Mouse (Mus musculus): ENCODE measurements at regions not wholly inside any gene's neighbourhood (a gene's known extent, or its start where the extent isn't known, plus 50 kb on each side); places are given as distances from the start of the nearest gene placed in this dataset.

DNA sequence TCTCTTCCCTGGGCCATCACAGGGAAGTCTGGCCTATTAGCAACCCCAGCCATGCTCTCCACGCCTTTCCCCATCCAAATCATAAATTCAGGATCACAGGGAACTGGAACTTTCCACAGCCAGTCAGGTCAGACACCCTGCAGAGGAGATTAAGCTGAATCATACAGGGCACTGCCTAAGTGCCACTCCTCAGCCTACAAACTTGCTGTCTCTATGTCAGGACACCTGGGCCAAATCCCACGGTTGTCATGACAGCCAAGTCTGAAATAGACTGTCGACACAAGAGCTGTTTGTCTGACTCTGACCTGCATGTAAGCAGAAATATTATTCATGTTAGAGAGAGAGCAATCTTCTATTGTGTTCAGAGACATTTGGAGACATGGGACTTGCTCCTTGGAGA lies 374.0 kb upstream of the Trib2 start:
- no peak for DNase-seq (ENCODE audit: low spot score in 2 of 2)

DNA sequence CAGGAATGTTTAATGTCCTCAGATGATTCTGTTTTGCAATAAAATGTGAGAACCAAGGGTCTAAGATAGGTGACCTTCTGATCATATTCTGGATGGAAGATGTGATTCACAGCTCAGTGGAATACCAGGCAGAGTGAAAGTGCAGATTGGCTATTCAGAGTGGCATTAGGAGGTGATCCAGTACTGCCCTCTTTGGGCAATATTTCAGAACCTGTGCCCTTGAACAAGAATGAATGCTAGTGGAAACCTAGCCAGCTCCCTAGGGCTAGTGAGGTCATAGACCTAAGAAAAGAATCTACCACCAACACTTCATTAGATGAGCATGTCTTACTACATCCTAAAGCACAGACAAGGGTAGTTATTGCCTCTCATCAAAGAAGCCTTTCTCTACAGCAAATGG lies 372.7 kb upstream of the Trib2 start:
- no peak for DNase-seq (ENCODE audit: low spot score in 2 of 2)

DNA sequence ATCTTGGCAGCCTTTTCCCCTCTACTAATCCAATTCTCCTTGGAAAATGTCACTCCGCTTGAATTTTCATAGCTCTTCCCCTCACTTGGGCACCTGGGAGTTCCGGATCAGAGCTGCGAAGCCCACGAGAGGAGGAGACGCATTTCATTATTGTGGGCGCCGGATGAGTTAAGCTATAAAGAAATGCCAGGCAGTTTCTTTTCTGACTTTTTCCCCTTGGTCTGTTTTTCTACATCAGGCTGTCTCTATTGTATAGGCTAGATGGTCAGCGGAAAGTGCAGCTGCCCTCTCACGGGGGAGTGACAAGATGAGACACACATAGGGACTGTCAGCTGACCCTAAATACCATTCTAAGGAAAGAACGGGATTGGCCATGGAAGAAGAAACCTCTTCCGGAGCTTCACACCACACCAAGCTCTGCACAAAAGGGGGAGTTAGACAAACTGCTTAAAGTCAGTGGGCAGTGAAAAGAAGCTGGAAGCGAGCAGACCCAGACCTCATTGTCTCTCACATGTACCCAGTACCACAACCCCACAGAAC lies 369.3 kb upstream of the Trib2 start:
- no peak for DNase-seq (ENCODE audit: low spot score in 2 of 2)

DNA sequence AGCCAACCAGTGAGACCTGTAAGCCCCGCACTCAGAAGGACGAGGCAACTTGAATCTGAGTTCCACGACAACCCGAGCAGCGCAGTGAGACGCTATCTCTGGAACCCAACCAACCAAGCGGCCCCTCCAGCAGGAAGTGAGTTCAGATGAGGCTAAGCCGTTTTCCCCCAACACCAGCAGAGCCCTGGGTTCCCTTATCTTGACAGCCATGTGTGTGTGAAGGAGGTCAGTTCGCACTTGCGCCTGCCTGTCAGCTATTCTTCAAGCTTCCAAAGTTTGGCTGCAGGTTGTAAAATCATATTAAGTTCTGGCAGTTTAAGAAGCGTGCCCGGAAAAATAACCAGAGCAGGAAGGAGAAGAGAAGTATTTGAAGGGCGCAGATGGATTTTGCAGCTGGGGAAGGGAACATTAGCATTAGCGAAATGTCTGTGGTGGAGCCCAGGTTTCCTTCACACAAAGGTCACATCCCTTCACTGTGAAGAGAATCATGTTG lies 368.8 kb upstream of the Trib2 start:
- DNase-seq (ENCODE audit: low spot score in 2 of 2): peak; percentile 5 to 32

DNA sequence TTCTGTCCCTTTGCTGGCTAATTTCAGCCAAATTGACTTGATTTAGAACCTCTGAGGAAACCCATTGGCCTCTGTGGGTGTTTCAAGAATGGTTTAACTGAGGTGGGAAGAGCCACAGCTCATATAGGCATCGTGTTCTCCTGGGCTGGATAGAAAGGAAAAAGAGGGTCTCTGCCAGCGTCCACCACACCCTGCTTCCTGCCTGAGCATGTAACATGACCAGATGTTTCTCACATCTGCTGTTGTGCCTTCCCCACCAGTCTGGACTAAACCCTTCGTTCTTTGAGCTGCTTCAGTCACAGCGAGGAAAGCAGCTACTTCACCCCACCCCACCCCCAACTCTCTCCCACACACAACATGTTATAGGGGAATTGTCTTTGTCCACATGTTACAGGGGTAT lies 366.3 kb upstream of the Trib2 start:
- no peak for DNase-seq (ENCODE audit: low spot score in 2 of 2)

DNA sequence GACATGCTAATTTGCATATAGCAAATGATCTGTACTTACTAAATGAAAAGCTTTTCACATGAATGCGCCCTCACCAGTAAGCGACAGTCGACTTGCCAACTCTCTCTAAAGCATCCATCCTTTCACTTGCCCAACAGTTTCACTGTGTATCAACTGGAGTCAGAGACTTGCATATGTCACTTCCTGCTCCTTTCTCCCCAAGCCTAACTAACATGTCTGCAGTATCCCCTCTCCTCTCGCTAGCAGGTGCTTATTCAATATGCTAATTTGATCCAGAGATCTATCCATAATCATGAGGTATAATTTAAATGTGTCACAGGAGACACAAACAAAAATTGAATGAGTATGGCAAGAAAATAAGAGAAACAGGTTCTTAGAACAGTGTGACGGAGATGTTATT lies 364.9 kb upstream of the Trib2 start:
- no peak for DNase-seq (ENCODE audit: low spot score in 2 of 2)

DNA sequence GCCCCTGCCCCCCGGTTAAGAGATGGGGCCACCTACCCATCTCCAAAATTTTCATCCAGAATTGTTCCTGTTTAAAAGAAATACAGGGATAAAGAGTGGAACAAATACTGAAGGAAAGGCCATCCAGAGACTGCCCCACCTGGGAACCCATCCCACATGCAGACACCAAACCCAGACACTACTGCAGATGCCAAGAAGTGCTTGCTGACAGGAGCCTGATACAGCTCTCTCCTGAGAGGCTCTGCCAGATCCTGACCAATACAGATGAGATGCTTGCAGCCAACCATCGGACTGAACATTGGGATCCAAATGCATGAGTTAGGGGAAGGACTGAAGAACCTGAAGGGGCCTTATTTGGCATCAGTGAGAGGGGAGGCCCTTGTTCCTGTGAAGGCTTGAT lies 363.2 kb upstream of the Trib2 start:
- DNase-seq (ENCODE audit: low spot score in 2 of 2): no peak

DNA sequence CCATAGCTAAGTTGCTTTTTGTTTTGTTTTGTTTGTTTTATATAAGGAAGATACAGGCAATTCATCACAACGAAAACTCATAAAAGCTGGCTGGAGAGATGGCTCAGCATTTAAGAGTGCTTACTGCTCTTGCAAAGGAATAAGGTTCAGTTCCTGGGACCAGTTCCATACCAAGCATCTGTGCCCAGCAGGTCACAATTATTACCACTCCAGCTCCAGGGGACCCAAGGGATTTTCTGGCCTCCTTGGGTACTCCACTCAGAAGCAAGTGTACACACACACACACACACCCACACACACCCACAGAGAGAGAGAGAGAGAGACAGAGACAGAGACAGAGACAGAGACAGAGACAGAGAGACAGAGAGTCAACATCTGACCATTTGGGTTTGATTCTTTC lies 359.6 kb upstream of the Trib2 start:
- no peak for DNase-seq (ENCODE audit: low spot score in 2 of 2)

DNA sequence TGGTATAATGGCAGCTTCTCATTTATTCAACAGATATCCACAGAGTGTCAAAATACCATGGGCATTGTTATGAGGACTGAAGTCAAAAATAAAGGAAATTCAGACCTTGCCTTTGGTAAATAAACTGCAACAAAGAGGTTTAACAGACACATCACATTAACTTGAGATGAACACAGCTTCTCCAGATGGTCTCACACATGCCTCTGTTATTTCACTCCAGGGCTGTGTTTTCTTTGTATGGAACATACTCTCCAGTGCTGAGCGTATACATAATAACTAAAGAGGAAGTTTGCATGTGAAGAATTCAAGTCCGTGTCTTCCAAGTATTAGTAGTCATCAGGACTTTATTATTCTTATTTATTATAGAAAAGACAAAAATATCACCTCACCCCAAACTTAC lies 355.5 kb upstream of the Trib2 start:
- DNase-seq (ENCODE audit: low spot score in 2 of 2): no peak

DNA sequence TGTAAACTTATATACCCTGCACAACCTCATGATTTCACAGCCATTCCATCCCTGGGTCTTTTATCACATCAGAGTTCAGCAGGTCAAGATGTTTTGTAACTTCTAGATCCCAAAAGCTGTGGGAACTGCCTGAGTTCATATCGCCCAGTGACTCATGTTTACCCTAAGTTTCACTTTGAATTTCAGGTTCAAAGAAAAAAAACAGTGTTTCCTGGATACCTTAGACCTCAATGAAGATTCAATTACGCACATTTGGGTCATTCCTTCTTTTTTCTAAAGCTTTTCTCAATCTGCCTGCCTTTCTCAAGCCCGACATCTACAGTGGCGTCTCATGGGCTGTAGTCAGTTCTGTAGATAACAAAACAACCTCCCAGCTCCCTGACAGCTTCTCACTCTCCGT lies 354.9 kb upstream of the Trib2 start:
- no peak for DNase-seq (ENCODE audit: low spot score in 2 of 2)

DNA sequence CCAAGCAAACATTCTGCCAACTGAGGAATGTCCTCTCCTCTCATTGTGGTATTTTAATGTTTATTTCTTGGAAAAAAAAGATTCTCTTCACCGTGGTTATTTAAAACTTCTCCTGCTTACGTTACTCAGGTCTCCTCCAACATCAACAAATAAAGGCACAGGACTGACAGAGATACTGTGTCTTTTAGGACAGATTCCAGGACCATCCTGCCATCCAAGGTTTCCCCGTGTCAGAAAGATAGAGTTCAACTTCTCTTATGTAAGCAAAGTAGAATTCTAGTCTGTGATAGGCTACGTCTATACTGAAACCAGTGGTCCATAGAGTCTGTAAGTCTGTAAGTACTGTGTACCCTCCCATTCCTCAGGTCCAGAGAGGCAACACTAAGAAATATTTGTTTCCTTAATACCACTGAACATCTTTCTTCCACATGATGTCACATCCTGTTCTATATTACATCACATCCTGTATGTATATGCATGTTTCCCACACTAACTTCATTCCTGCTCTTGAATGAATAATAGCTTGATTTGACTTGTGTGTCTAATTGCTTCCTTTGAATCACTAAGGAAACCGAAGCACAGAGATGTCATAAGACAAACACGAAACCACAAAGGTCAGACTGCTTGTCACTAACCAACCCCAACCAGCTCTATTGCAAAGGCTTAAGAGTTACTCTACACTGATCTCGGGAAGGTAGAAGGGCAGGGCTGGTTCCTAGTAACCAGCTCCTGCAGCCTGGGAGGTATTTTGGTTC lies 353.2 kb upstream of the Trib2 start:
- peak in 1 of 2 experiments; percentile 2 for DNase-seq (ENCODE audit: low spot score in 2 of 2)

DNA sequence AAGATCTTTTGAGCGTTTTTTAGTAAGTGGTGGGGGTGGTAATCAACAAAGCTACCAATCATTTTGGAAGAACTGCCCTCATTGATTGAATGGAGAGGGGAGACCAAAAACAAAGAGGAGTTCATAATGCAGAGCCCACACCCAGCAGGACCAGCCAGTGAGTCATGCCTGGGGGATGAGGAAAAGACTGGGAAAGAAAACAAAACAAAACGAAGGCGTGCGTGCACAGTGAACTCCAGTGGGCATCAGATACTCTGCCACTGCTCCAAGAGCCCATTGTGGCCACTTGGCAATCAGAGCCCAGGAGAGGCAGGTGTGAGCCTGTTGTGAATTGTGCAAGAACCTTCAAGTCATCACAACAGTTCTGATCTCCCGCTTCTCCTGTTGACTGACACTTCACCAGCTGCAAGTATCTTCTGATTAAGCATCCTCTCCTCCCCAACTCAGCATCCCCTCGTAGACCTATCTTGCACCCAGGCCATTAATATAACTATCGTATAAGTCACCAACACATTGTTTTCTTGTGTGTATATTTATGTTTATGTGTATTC lies 351.1 kb upstream of the Trib2 start:
- DNase-seq (ENCODE audit: low spot score in 2 of 2): no peak

DNA sequence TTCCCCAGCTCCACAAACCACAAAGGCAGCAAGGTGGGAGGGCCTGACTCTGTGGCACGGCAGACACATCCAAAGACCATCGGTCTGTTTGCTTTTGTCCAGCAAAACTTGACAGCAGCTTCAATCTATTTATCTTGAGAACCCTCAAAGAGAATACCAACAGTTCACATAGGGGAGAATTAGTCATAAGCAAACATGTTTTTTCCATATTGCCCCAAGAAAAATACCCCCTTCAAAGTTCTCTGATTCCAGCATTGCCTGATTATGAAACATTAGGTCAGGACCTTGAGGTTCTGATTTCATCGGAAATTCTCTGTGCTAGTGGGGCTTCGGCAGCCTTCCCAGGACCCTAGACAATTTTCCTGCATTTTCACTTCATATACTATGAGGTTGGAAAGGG lies 348.4 kb upstream of the Trib2 start:
- no peak for DNase-seq (ENCODE audit: low spot score in 2 of 2)

DNA sequence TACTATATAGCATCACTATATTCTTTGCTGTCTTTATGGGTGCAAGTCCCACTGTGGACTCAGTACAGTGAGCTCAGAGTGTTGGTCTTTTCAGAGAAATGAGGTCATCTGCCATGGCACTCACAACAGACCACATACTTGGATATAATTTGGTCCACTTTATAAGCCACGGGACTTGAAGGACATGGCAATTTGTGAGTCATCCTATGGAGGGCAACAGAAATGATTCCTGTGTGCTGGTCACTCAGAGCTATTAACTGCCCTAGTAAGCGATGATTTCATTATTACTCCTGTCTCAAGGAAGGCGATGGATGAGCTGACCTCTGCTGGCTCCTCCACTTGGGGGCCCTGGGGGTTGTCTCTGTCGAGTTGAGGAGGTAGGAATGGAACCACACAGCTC lies 345.2 kb upstream of the Trib2 start:
- DNase-seq (ENCODE audit: low spot score in 2 of 2): no peak

DNA sequence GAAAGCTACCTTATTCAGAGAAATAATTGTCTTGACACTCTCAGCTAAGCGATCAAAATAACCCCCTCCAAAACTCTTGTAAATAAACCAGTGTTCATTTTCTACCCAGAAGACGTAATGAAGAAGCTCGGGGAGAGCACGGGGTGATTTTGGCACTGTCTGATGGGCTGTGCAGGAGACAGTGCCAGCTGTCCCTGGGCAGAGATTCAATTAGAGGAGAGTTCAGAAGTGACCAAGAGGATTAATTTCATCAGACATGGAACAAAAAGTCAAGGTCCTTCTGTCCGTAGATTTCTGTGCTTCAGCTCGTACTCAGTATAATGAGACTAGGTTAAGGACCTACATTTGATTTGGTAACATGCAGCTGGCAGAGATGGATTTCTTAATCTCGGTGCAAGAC lies 341.2 kb upstream of the Trib2 start:
- DNase-seq (ENCODE audit: low spot score in 2 of 2): no peak

DNA sequence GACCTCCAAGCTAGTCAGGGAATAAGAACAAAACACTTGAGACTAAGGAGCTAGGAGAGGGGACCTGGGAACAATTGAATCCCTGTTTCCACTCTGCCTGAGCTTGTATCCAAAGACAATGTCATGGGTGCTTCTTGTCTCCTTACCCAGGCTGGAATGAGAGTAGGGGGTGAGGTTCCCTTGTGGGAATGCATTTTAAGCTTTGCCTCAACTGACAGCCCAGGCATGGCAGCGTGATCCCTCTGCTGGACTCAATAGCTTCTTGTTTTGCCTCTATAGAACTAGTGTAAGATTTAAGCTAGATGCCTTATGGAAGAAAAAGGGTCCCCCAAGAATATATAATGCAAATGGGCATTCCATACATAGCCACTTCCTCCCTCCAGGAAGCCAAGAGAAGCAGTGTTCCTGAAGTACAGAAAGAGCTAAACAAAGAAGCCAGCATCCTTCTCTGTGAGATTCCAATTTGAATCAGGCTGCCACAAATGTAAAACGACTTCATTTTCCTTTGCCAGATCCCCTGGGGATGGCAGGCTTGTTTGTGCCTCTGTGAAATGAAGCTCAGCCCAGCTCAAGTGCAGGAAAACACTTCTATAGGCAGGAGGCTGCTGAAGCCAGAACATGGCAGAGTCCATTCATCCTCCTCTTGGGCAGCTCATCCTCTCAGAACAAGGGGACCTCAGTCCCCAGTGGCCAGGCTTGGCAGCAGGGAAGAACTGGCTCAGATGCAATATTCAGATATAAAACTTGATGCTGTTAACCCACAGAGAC lies 339.3 kb upstream of the Trib2 start:
- no peak for DNase-seq (ENCODE audit: low spot score in 2 of 2)

DNA sequence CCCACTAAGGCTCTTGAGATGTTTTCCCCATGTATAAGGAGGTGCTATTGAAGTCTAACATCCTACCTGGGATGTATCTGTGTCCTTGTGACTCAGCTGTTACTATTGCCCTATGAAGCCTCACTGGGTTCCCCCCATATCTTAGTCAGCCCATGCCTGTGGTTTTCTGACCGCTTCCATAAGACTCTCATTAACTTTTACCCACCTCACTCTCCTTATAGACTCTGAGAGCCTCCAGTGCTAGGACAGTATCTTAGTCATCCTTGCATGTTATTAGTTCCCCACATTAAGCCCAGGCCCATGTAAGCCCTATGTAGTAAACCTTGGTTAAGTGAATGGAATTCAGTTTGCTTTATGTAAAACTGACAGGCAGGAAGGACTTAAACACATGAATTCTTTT lies 337.5 kb upstream of the Trib2 start:
- DNase-seq (ENCODE audit: low spot score in 2 of 2): no peak

DNA sequence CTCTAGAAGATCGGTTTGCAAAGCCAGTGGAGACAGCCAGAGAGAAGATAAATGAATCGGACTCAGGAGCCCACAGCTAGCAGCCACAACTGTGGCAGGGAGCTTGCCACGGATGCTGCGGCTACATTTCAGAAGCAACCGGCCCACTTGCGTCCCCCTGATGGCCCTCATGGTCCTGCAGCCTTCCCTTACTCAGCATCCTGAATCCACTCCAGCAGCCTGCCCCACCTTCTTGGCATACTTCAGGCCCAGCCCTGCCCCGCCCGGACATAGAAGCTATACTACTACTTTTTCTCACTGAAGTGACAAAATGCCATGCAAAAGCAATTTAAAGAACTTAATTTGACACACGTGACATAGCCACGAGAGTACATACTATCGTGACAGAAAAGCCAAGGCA lies 335.4 kb upstream of the Trib2 start:
- DNase-seq (ENCODE audit: low spot score in 2 of 2): no peak

DNA sequence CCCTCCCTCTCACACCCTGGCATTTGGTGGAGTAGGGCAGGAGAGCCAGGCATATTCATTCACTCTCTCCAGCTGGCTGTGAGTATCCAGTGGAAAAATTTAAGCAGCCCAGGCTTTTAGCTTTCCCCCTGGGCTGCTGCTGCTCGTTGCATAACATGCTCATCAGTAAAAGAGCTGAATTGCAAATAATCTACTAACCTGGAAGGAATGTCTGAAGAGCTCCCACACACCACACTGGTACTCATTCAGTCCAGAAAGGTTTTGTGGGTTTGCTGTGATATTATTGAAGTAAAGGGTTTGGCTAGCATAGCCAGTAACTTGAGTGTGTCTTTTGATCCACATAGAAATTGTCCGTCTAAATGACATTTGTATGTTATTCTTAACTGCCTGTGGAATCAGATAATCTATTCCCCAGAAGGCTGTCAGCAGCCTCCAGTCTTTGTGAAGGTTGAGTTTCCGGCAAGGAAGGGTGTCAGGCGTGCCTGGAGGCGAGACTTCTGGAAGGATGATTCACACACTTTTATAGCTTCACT lies 334.5 kb upstream of the Trib2 start:
- no peak for DNase-seq (ENCODE audit: low spot score in 2 of 2)

DNA sequence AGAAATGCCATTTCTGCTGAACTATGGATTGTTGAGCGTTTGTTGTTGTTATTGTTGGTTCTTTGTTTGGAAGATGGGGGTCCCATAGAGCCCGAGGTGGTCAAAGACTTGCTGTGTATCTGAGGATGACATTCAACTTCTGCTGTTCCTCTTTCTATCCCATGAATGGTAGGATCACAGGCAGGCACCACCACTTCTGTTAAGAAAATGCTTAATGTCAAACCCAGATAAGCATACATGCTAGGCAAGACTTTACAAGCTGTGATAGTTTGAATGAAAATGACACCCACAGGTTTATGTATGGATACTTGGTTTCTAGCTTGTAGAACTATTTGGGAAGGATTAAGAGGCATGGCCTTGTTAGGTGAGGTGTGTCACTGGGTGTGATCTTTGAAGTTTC lies 330.2 kb upstream of the Trib2 start:
- no peak for DNase-seq (ENCODE audit: low spot score in 2 of 2)

DNA sequence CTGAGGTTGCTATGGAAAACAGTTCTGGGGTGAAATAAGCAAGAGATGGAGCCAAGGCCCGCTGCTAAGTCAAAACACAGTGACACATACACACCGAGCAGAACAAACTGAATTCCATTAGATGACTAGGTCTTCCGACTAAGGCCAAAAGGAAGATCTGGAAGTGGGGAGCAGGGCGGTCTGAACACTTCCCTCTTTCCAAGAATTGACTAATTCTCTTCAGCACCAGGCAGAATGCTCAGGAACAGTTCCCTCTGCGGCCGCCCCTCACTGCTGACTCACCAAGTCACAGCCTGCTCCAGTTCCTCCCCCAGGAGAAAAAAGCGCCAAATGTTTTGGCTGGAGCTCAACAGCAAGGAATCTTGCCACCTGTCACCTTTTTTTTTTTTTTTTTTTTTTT lies 328.9 kb upstream of the Trib2 start:
- DNase-seq (ENCODE audit: low spot score in 2 of 2): no peak

DNA sequence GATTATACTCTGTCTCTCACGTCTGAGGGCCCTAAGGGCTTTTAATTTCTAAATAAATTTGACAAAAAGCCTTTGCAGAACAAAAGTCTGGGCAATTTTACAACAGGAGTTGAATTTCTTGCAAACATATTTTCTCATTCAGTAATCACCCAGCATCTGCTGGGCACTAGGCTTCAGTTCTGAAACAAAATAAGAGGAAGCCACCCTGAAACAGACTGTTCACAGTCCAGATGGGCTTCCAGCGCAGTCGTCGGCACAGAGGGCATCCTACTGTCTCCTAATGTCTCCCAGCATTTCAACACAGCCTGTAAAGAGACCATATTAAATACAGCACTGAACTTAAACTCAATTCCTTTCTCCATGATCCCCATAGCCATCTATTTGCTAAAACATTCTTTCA lies 324.5 kb upstream of the Trib2 start:
- DNase-seq (ENCODE audit: low spot score in 2 of 2): no peak
